ENCODE assay signal across 21 mouse cellular contexts in the genomic region with DNA sequence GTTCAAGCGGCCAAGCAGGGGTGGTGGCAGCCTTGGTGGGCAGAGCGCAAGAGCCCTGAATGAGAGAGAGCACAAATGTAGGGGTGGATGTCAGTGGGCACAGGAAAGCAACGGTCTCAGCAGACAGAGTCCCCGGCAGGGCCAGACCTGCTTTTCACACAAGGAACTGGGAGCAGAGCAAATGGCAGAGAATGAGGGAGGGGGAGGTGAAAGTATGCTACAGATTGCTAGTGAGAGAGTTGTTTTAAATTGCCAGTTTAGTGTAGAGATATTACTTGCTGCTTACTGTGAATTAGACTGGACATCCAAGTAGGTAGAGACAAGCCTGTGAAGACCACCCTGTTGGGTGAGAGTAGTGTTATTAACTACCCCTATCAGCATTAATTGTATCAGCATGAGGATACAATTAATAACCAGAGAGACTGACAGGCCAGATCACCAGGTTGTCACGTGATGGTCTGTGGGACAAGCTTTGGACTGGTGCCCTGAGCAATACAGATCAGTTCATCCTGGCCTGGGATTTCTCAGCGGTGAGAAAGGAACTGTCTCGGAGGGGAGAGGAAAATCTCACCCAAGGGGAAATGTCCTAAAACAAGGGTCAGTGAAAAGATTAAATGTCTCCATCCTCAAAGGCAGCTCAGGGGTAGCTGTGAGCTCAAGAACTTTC. TPM values are rescaled to one million over a fixed set of nuclear protein-coding genes. Genes with fewer than 3 reads are reported as not detected.
A peak's percentile ranks its signal among the peaks of the same experiment; 100 is the strongest.
DNase-seq lines count a peak whose midpoint lies in the region; ATAC-seq and TF ChIP-seq lines count a peak whose summit lies in the region.
"Had no signal": no experiment of that assay in that cellular context is flagged by ENCODE, and none has a peak within 500 bp of the region (broad histone marks: within the 10 kb centered on the region; RNA-seq: fewer than 3 reads in every experiment).

No protein-coding gene starts in this region.

- H3K36me3 ChIP-seq in kidney, embryonic 16.5 days (ENCODE audit: insufficient read depth, low read length), result no peaks in the 10 kb centered on the region
- no peaks in the 10 kb centered on the region for H3K36me3 ChIP-seq in CH12.LX (replicated peaks in 1 of 2; ENCODE audit: control insufficient read depth in 1 of 2, insufficient read depth in 1 of 2, low read length in 1 of 2)
- no peaks in the 10 kb centered on the region for H3K36me3 ChIP-seq in forebrain, embryonic 16.5 days (ENCODE audit: control insufficient read depth, insufficient read depth)
- no peaks in the 10 kb centered on the region for H3K36me3 ChIP-seq in limb, embryonic 10.5 days
- H3K36me3 ChIP-seq: forebrain, embryonic 15.5 days; heart, embryonic 13.5 days; hindbrain, embryonic 15.5 days; liver, embryonic 12.5 days had no signal

- TF ChIP-seq EP300 in CH12.LX (IDR thresholded peaks at IDR 0.05; ENCODE audit: low read length), result no peak

- no peak overlapping the region for H3K4me2 ChIP-seq in kidney, embryonic 16.5 days (replicated peaks; ENCODE audit: low read depth, low read length)
- peak overlapping the region; percentile 19; the same call in 1 of the 2 replicates for H3K4me2 ChIP-seq in CH12.LX (ENCODE audit: insufficient read depth, low read depth, poor library complexity, severe bottlenecking)
- H3K4me2 ChIP-seq in forebrain, embryonic 16.5 days (ENCODE audit: low read length), result no peak overlapping the region
- H3K4me2 ChIP-seq: forebrain, embryonic 15.5 days; heart, embryonic 13.5 days; hindbrain, embryonic 15.5 days; liver, embryonic 12.5 days had no signal

- no peak for TF ChIP-seq RAD21 in CH12.LX (IDR thresholded peaks at IDR 0.05; ENCODE audit: low read depth, low read length)

- dilution Hi-C loops in CH12.LX (cut with MboI; ENCODE audit: extremely low pct_ligation_motif_present, extremely low pct_unique_long_range_greater_than_20kb, low sequenced_read_pairs), result no loop called here

- TF ChIP-seq CTCF in CH12.LX (conservative IDR thresholded peaks at IDR 0.05 in 1 of 2, IDR thresholded peaks at IDR 0.05 in 1 of 2; ENCODE audit: low read depth in 2 of 2, low read length in 2 of 2), result no peak
- no peak for TF ChIP-seq CTCF in layer of hippocampus, adult 2 months (conservative IDR thresholded peaks at IDR 0.05)

- no peak overlapping the region for H3K4me3 ChIP-seq in kidney, embryonic 16.5 days (ENCODE audit: low read length)
- H3K4me3 ChIP-seq in CH12.LX (replicated peaks in 1 of 3; ENCODE audit: low read depth in 2 of 3, low read length in 2 of 3, poor library complexity in 1 of 3), result no peak overlapping the region
- H3K4me3 ChIP-seq in layer of hippocampus, adult 2 months, result peak overlapping the region; percentile 23; the same call in 1 of the 2 replicates
- H3K4me3 ChIP-seq in forebrain, embryonic 16.5 days (replicated peaks; ENCODE audit: low read length), result no peak overlapping the region
- H3K4me3 ChIP-seq in limb, embryonic 10.5 days, result no peak overlapping the region
- H3K4me3 ChIP-seq: forebrain, embryonic 15.5 days; heart, embryonic 13.5 days; hindbrain, embryonic 15.5 days; liver, embryonic 12.5 days; megakaryocyte, embryonic 14.5 days had no signal

- DNase-seq in heart, adult 11 months, result peak; percentile 61
- no peak for DNase-seq in heart, adult 8-10 months (ENCODE audit: low spot score)
- DNase-seq in kidney, postnatal 36 days, result peak; percentile 27 to 40
- no peak for DNase-seq in CH12.LX (ENCODE audit: extremely low read depth)
- peak; percentile 27 to 45 for DNase-seq in layer of hippocampus, adult 2 months (ENCODE audit: low spot score in 2 of 2)
- no peak for DNase-seq in limb, embryonic 10.5 days (ENCODE audit: low spot score)
- DNase-seq: adrenal gland, adult 8-10 months; cerebellum, adult 9-11 months; gastrocnemius, postnatal 25 days; left cerebral cortex, postnatal 4 days; lung, adult 2 months; retina, postnatal 1 day had no signal

- H3K4me1 ChIP-seq in kidney, embryonic 16.5 days (ENCODE audit: insufficient read depth, low read length), result no peaks in the 10 kb centered on the region
- peaks cover 11 to 18% of the 10 kb centered on the region in 2 experiments for H3K4me1 ChIP-seq in CH12.LX (ENCODE audit: control insufficient read depth in 1 of 2, insufficient read depth in 2 of 2)
- peaks cover 6% of the 10 kb centered on the region for H3K4me1 ChIP-seq in forebrain, embryonic 16.5 days (replicated peaks; ENCODE audit: control insufficient read depth, insufficient read depth, low read length)
- H3K4me1 ChIP-seq in limb, embryonic 10.5 days, result 0 out of 2 replicates have a peak, but pooled peaks cover 7% of the 10 kb centered on the region
- H3K4me1 ChIP-seq: liver, embryonic 12.5 days had no signal

- H3K9ac ChIP-seq in kidney, embryonic 16.5 days (replicated peaks; ENCODE audit: low read length), result no peak overlapping the region
- no peak overlapping the region for H3K9ac ChIP-seq in CH12.LX (ENCODE audit: insufficient read depth, low read depth)
- H3K9ac ChIP-seq in forebrain, embryonic 16.5 days (replicated peaks; ENCODE audit: low read depth, low read length), result no peak overlapping the region
- H3K9ac ChIP-seq: forebrain, embryonic 15.5 days; heart, embryonic 13.5 days; hindbrain, embryonic 15.5 days; liver, embryonic 12.5 days had no signal

- no peaks in the 10 kb centered on the region for H3K79me2 ChIP-seq in CH12.LX (replicated peaks; ENCODE audit: control insufficient read depth, extremely low read depth, insufficient read depth, poor library complexity, severe bottlenecking)

- no peak for ATAC-seq in kidney, embryonic 16.5 days (ENCODE audit: low FRiP score, low TSS enrichment)
- no peak; the same call in 1 of the 2 replicates for ATAC-seq in forebrain, embryonic 16.5 days
- ATAC-seq: intestine, postnatal 0 days; liver, embryonic 12.5 days; Patski had no signal

- in situ Hi-C loops in CH12.LX (cut with MboI; ENCODE audit: low pct_ligation_motif_present, low pct_unique_long_range_greater_than_20kb, low sequenced_read_pairs), result no loop called here

- no peak overlapping the region for H3K27ac ChIP-seq in kidney, embryonic 16.5 days (ENCODE audit: low read length)
- no peak overlapping the region for H3K27ac ChIP-seq in CH12.LX (ENCODE audit: insufficient read depth, low read depth)
- peak overlapping the region; percentile 90 for H3K27ac ChIP-seq in layer of hippocampus, adult 2 months
- H3K27ac ChIP-seq in forebrain, embryonic 16.5 days (ENCODE audit: low read length), result no peak overlapping the region
- H3K27ac ChIP-seq in limb, embryonic 10.5 days, result no peak overlapping the region
- H3K27ac ChIP-seq: forebrain, embryonic 15.5 days; heart, embryonic 13.5 days; hindbrain, embryonic 15.5 days; liver, embryonic 12.5 days had no signal

- no peak for TF ChIP-seq POLR2A in CH12.LX (IDR thresholded peaks at IDR 0.05; ENCODE audit: low read depth, low read length)

- WGBS in kidney, embryonic 16.5 days, result 44% methylated on average over 7 of the region's 7 CpGs
- 53% methylated on average over 7 of the region's 7 CpGs for WGBS in forebrain, embryonic 16.5 days
- 40% methylated on average over 7 of the region's 7 CpGs for WGBS in limb, embryonic 10.5 days

- no peaks in the 10 kb centered on the region for H3K9me3 ChIP-seq in kidney, embryonic 16.5 days (ENCODE audit: low read length)
- H3K9me3 ChIP-seq in CH12.LX (replicated peaks; ENCODE audit: low read length), result no peaks in the 10 kb centered on the region
- H3K9me3 ChIP-seq in forebrain, embryonic 16.5 days (ENCODE audit: control insufficient read depth, low read length), result no peaks in the 10 kb centered on the region
- H3K9me3 ChIP-seq in limb, embryonic 10.5 days (replicated peaks), result no peaks in the 10 kb centered on the region
- H3K9me3 ChIP-seq: forebrain, embryonic 15.5 days; heart, embryonic 13.5 days; hindbrain, embryonic 15.5 days; liver, embryonic 12.5 days had no signal

- H3K27me3 ChIP-seq in kidney, embryonic 16.5 days (ENCODE audit: insufficient read depth, low read length), result no peaks in the 10 kb centered on the region
- H3K27me3 ChIP-seq in CH12.LX (replicated peaks), result peaks cover 1% of the 10 kb centered on the region
- H3K27me3 ChIP-seq in forebrain, embryonic 16.5 days (replicated peaks; ENCODE audit: control insufficient read depth, insufficient read depth, low read length), result no peaks in the 10 kb centered on the region
- no peaks in the 10 kb centered on the region; the same call in 1 of the 2 replicates for H3K27me3 ChIP-seq in limb, embryonic 10.5 days (ENCODE audit: low read depth, poor library complexity, severe bottlenecking)
- H3K27me3 ChIP-seq: forebrain, embryonic 15.5 days; hindbrain, embryonic 15.5 days had no signal

TF ChIP-seq in CH12.LX, 34 proteins besides CTCF, POLR2A, EP300 and RAD21:
- TF ChIP-seq MAZ (IDR thresholded peaks at IDR 0.05; ENCODE audit: low read depth, low read length) (no peak), USF1 (IDR thresholded peaks at IDR 0.05; ENCODE audit: low read depth, low read length) (0 out of 2 replicates have a peak, but pooled peaks have one; percentile 11), MAFK (IDR thresholded peaks at IDR 0.05; ENCODE audit: insufficient replicate concordance, low read length) (no peak), SMC3 (IDR thresholded peaks at IDR 0.05; ENCODE audit: low read depth, low read length) (no peak), BHLHE40 (IDR thresholded peaks at IDR 0.05; ENCODE audit: low read depth, low read length) (0 out of 2 replicates have a peak, but pooled peaks have one; percentile 5), MYC (IDR thresholded peaks at IDR 0.05; ENCODE audit: low read depth, low read length) (no peak)

RNA-seq across cellular contexts. Expression of gene Lrp11, which starts 6.6 kb away (rescaled TPM):
- total RNA-seq in heart, adult 8-10 months (2022), result 1 to 10 TPM; 2.8 to 6.1 (median 3.8) TPM
- polyA plus RNA-seq in kidney, embryonic 16.5 days (2015; fragmentation: Nextera tagmentation; extraction: Ambion mirVana), result 1.5 and 1.7 TPM in 2 replicates
- total RNA-seq in CH12.LX (2012; rRNA removed), result 4.7 and 5.4 TPM in 2 replicates
- 4.9 and 5.1 TPM in 2 replicates for total RNA-seq in CH12.LX (2014; rRNA removed)
- polyA plus RNA-seq in CH12.LX (2012; ENCODE audit: insufficient read length, low read depth), result 4.4 and 6.0 TPM in 2 replicates
- total RNA-seq in layer of hippocampus, adult 2 months (2021), result 100 to 1,000 TPM; 197 to 200 TPM
- 38.6 and 40.8 TPM in 2 replicates for polyA plus RNA-seq in forebrain, embryonic 16.5 days (2015; fragmentation: Nextera tagmentation; extraction: Ambion mirVana)
- polyA plus RNA-seq in limb, embryonic 10.5 days (2016; fragmentation: Nextera tagmentation; extraction: Ambion mirVana), result 1.4 and 1.6 TPM in 2 replicates

Comparison
In these comparisons a context has a peak if more than half of its experiments do, and no peak if none do; other contexts are left out.
1. DNase-seq: peak in heart, adult 11 months (single experiment), kidney, postnatal 36 days (2 of 2) and layer of hippocampus, adult 2 months (2 of 2); none in heart, adult 8-10 months (single experiment), CH12.LX (single experiment) and limb, embryonic 10.5 days (single experiment).